Mouse (Mus musculus) liver, embryonic 14.5 days (tissue): ENCODE data around the gene Med15. TPM values are rescaled to one million over a fixed set of nuclear protein-coding genes. Genes with fewer than 3 reads are reported as not detected.

Experiments
- ATAC-seq: fragments of 200-750 bp; cut with Nextera tagmentation; 2 replicates; pipeline ENCODE4 v1.8.0; 2017; ENCODE audit warnings: moderate number of reproducible peaks, mild to moderate bottlenecking, moderate library complexity; ENCODE audit not compliant: insufficient read depth
- DNase-seq, 3 experiments: peaks; one replicate each; pipeline ENCODE4 v3.0.0-alpha.2; 2012 to 2013; ENCODE audit warnings: low read depth in 3 of 3, low spot score in 3 of 3
- H3K27ac ChIP-seq: fragments of 300-500 bp; sonication (generic); 2 replicates; pipeline ENCODE4 v1.5.1; 2014; ENCODE audit warnings: moderate library complexity, mild to moderate bottlenecking, control low read depth, inconsistent platforms
- H3K27me3 ChIP-seq: fragments of 300-500 bp; sonication (generic); 2 replicates; pipeline ENCODE4 v1.6.1; 2014; ENCODE audit warnings: mild to moderate bottlenecking, low read length, moderate library complexity; ENCODE audit not compliant: control insufficient read depth, insufficient read depth
- H3K36me3 ChIP-seq: fragments of 300-500 bp; sonication (generic); replicated peaks from 2 replicates; pipeline ENCODE4 v1.6.1; 2014; ENCODE audit warnings: low read depth; ENCODE audit not compliant: control insufficient read depth, insufficient read depth
- H3K4me1 ChIP-seq, 2 experiments: fragments of 200-500 bp in 1 of 2; fragments of 300-500 bp in 1 of 2; sonication (generic) in 1 of 2; replicated peaks; 2 replicates each; pipeline ENCODE4 v1.6.1; 2012 to 2014; ENCODE audit warnings: antibody characterized with exemption in 1 of 2, inconsistent platforms in 1 of 2, low read length in 1 of 2; ENCODE audit not compliant: control insufficient read depth in 2 of 2, insufficient read depth in 2 of 2
- H3K4me2 ChIP-seq: fragments of 300-500 bp; sonication (generic); 2 replicates; pipeline ENCODE4 v1.6.1; 2014; ENCODE audit warnings: low read depth, mild to moderate bottlenecking, control low read depth, moderate library complexity
- H3K4me3 ChIP-seq, 2 experiments: fragments of 200-500 bp in 1 of 2; fragments of 300-500 bp in 1 of 2; sonication (generic) in 1 of 2; 2 replicates each; pipeline ENCODE4 v1.5.1; 2012 to 2014; ENCODE audit warnings: low read depth in 2 of 2, low read length in 2 of 2, mild to moderate bottlenecking in 2 of 2, control low read depth in 1 of 2, inconsistent platforms in 1 of 2, moderate library complexity in 1 of 2; ENCODE audit not compliant: insufficient read depth in 1 of 2
- H3K9ac ChIP-seq: fragments of 300-500 bp; sonication (generic); replicated peaks from 2 replicates; pipeline ENCODE4 v1.6.1; 2014; ENCODE audit warnings: mild to moderate bottlenecking, control low read depth, moderate library complexity
- H3K9me3 ChIP-seq: fragments of 300-500 bp; sonication (generic); 2 replicates; pipeline ENCODE4 v1.6.1; 2016; ENCODE audit warnings: low read length, mixed read lengths; ENCODE audit not compliant: control insufficient read depth
- CTCF ChIP-seq: IDR thresholded peaks from 2 replicates; pipeline ENCODE4 v1.5.1; 2016; ENCODE audit warnings: antibody characterized with exemption, low read depth, control low read depth
- EP300 ChIP-seq: IDR thresholded peaks from 2 replicates; pipeline ENCODE4 v1.6.1; 2016; ENCODE audit warnings: antibody characterized with exemption, low read depth
- WGBS: fragments of 180-500 bp; shearing (Covaris S2); extraction: QIAGEN DNeasy Blood & Tissue Kit; methylation state at CpG from one replicate; pipeline ENCODE4 v1.1.7; 2014; ENCODE audit not compliant: insufficient replicate concordance; 5-methylcytosine and 5-hydroxymethylcytosine counted together
- polyA plus RNA-seq, 2 experiments: library from polyadenylated mRNA; depleted of rRNA in 1 of 2; stranded (reverse) in 1 of 2; unstranded in 1 of 2; fragments of >200 nt; fragmentation: Nextera tagmentation in 1 of 2; extraction: Ambion mirVana in 1 of 2; gene quantifications; 2 replicates each; pipeline versions ENCODE4 v1.2.1 to v1.2.3; 2012 to 2014

Gene Med15
- polyA plus RNA-seq, 2 experiments, result 11.4 to 18.0 TPM

GRCm38 (mm10) chr16:17759344-17759773 lies 26.7 kb upstream of the Med15 start, which contains the start of gene Klhl22:
Klhl22 (plus strand) TSS chr16:17759618.
- no peaks in the 10 kb centered on the region for H3K9me3 ChIP-seq
- no peaks in the 10 kb centered on the region for H3K36me3 ChIP-seq
- peak within 1 kb of the TSS; percentile 67 for H3K4me2 ChIP-seq
- peak within 1 kb of the TSS; percentile 60 for H3K9ac ChIP-seq
- ATAC-seq (peak; percentile 75), DNase-seq (peak; percentile 43 to 50 (median 47))
- no peak for TF ChIP-seq CTCF
- no peak for TF ChIP-seq EP300
- H3K27me3 ChIP-seq, result no peaks in the 10 kb centered on the region
- WGBS, result 0% methylated on average over 26 of the region's 28 CpGs
- H3K4me1 ChIP-seq, result peaks cover 18 to 25% of the 10 kb centered on the region in 2 experiments
- no peak within 1 kb of the TSS for H3K27ac ChIP-seq
- peak within 1 kb of the TSS; percentile 51 to 54 for H3K4me3 ChIP-seq

- TF ChIP-seq EP300 (no peak), CTCF (no peak)
- Histone ChIP-seq H3K9ac (no peak overlapping the region), H3K27me3 (no peaks in the 10 kb centered on the region), H3K4me2 (peak overlapping the region; percentile 67), H3K27ac (no peak overlapping the region), H3K4me1 (peaks cover 16 to 22% of the 10 kb centered on the region in 2 experiments), H3K4me3 (peak overlapping the region in 1 of 2 experiments; percentile 51; a peak in 3 of 4 replicates), H3K9me3 (no peaks in the 10 kb centered on the region), H3K36me3 (no peaks in the 10 kb centered on the region)
- ATAC-seq (no peak), DNase-seq (no peak)
- 27% methylated on average over 9 of the region's 9 CpGs for WGBS
Observed at GRCm38 (mm10) chr16:17758902-17759301, 26.2 kb upstream of the Med15 start.

GRCm38 (mm10) chr16:17757756-17758155 lies 25.1 kb upstream of the Med15 start:
- no peak overlapping the region for H3K4me3 ChIP-seq
- H3K4me2 ChIP-seq, result no peak overlapping the region
- ATAC-seq (no peak), DNase-seq (no peak)
- WGBS, result 77% methylated on average over 1 of the region's 1 CpGs
- H3K9ac ChIP-seq, result no peak overlapping the region
- no peaks in the 10 kb centered on the region; the same call in 1 of the 2 replicates for H3K27me3 ChIP-seq
- no peak overlapping the region for H3K27ac ChIP-seq
- no peaks in the 10 kb centered on the region for H3K9me3 ChIP-seq
- H3K4me1 ChIP-seq, result peaks cover 15 to 22% of the 10 kb centered on the region in 2 experiments
- no peaks in the 10 kb centered on the region for H3K36me3 ChIP-seq
- TF ChIP-seq CTCF (no peak), EP300 (no peak)

- ATAC-seq, result no peak
- TF ChIP-seq EP300 (no peak), CTCF (no peak)
Observed at GRCm38 (mm10) chr16:17753686-17754085, 21.0 kb upstream of the Med15 start.

GRCm38 (mm10) chr16:17753001-17753400 lies 20.3 kb upstream of the Med15 start:
- H3K36me3 ChIP-seq, result no peaks in the 10 kb centered on the region
- no peak for ATAC-seq
- TF ChIP-seq CTCF (no peak), EP300 (no peak)
- no peaks in the 10 kb centered on the region for H3K9me3 ChIP-seq
- WGBS, result 21% methylated on average over 3 of the region's 3 CpGs
- H3K27ac ChIP-seq, result no peak overlapping the region
- H3K4me3 ChIP-seq, result no peak overlapping the region
- no peak overlapping the region for H3K9ac ChIP-seq
- no peaks in the 10 kb centered on the region; the same call in 1 of the 2 replicates for H3K27me3 ChIP-seq
- no peak overlapping the region for H3K4me2 ChIP-seq
- DNase-seq, result no peak
- H3K4me1 ChIP-seq, result no peaks in the 10 kb centered on the region

More at GRCm38 (mm10) chr16:17753686-17754085, 21.0 kb upstream of the Med15 start:
- Histone ChIP-seq H3K36me3 (no peaks in the 10 kb centered on the region), H3K27me3 (no peaks in the 10 kb centered on the region; the same call in 1 of the 2 replicates), H3K4me2 (no peak overlapping the region), H3K4me1 (peaks cover 0 to under 1% of the 10 kb centered on the region in 2 experiments; a peak in 1 of 4 replicates), H3K4me3 (no peak overlapping the region), H3K27ac (no peak overlapping the region), H3K9me3 (no peaks in the 10 kb centered on the region), H3K9ac (no peak overlapping the region)
- 26% methylated on average over 1 of the region's 1 CpGs for WGBS
- DNase-seq, result no peak
